Mouse (Mus musculus) gastrocnemius, adult 18-20 months (tissue): ENCODE results near the gene Pax5. TPM values are rescaled to one million over a fixed set of nuclear protein-coding genes. Genes with fewer than 3 reads are reported as not detected.

ENCODE experiments used
- DNase-seq: peaks from one replicate; pipeline ENCODE4 v3.0.0; 2021; ENCODE audit warnings: low spot score
- microRNA-seq: library from miRNA; unstranded; fragments of <30 nt; microRNA quantifications from one replicate; pipeline ENCODE4 v1.2.0, GENCODE M21; 2021
- total RNA-seq, 2 experiments: library from RNA; stranded (reverse); gene quantifications; 2 replicates each; pipeline ENCODE4 v1.2.3; 2021

The Pax5 gene
- total RNA-seq, 2 experiments from 2014 or later: 0.02 TPM; not detected in 1

GRCm38 (mm10) chr4:44482851-44483250, 227.4 kb downstream of the Pax5 start:
- DNase-seq: no peak

- DNase-seq: no peak
Observed at GRCm38 (mm10) chr4:44479755-44480154, 230.5 kb downstream of the Pax5 start.

Small RNA genes within 50 kb of the gene (microRNA-seq; reads per million reads assigned to microRNA genes)
- gene Mir5120: not detected

Other genes starting within 250 kb of the Pax5 start
- gene Zcchc7, start 45.4 kb upstream of the Pax5 start, total RNA-seq: 10 to 100 TPM; 15.8 to 17.9 TPM